Mouse (Mus musculus) Muller cell, postnatal 12 days (primary cell): ENCODE data around the gene Paics.
"Not testable (repeated sequence)": the region's sequence is repeated elsewhere in the genome, so short reads cannot be mapped to it uniquely, and the experiment has no call there.

Source experiments
- DNase-seq: peaks from one replicate; pipeline ENCODE4 v3.0.0-alpha.2; 2015; ENCODE audit errors: inconsistent ontology term

Gene Paics

GRCm38 (mm10) chr5:76951106-76952027 lies at the start of gene Paics, which contains the start of gene Ppat:
Gene Paics (plus strand): TSS chr5:76951307.
Gene Ppat (minus strand): TSS chr5:76951578.
- peak; percentile 99 for DNase-seq

- DNase-seq: no peak
Observed at GRCm38 (mm10) chr5:76902131-76902530, 49.0 kb upstream of the Paics start.

GRCm38 (mm10) chr5:76904713-76905404 lies 46.2 kb upstream of the Paics start:
- no peak for DNase-seq

GRCm38 (mm10) chr5:76905405-76906154 lies 45.5 kb upstream of the Paics start, which contains the start of gene Aasdh:
Gene Aasdh (minus strand): TSS chr5:76905514.
- peak; percentile 98 for DNase-seq

GRCm38 (mm10) chr5:76906155-76906499 lies 45.0 kb upstream of the Paics start:
- peak; percentile 4 for DNase-seq

GRCm38 (mm10) chr5:76910807-76911206 lies 40.3 kb upstream of the Paics start:
- DNase-seq: no peak

GRCm38 (mm10) chr5:76912522-76912921 lies 38.6 kb upstream of the Paics start:
- DNase-seq: not testable (repeated sequence)

- peak; percentile 9 for DNase-seq
Observed at GRCm38 (mm10) chr5:76922833-76923232, 28.3 kb upstream of the Paics start.

- peak; percentile 40 for DNase-seq
Observed at GRCm38 (mm10) chr5:76923428-76923827, 27.7 kb upstream of the Paics start.

GRCm38 (mm10) chr5:76924296-76924695 lies 26.8 kb upstream of the Paics start:
- no peak for DNase-seq

GRCm38 (mm10) chr5:76928124-76928832 lies 22.8 kb upstream of the Paics start:
- DNase-seq: no peak

GRCm38 (mm10) chr5:76929180-76929877 lies 21.8 kb upstream of the Paics start:
- no peak for DNase-seq

GRCm38 (mm10) chr5:76939717-76940116 lies 11.4 kb upstream of the Paics start:
- no peak for DNase-seq

GRCm38 (mm10) chr5:76941975-76942374 lies 9.1 kb upstream of the Paics start:
- DNase-seq: no peak

- DNase-seq: no peak
Observed at GRCm38 (mm10) chr5:76942505-76942904, 8.6 kb upstream of the Paics start.

- no peak for DNase-seq
Observed at GRCm38 (mm10) chr5:76944965-76945677, 6.0 kb upstream of the Paics start.

- no peak for DNase-seq
Observed at GRCm38 (mm10) chr5:76945678-76946033, 5.5 kb upstream of the Paics start.

- DNase-seq: no peak
Observed at GRCm38 (mm10) chr5:76947142-76947541, 4.0 kb upstream of the Paics start.

GRCm38 (mm10) chr5:76947758-76948157 lies 3.3 kb upstream of the Paics start:
- no peak for DNase-seq
